21 mouse cellular contexts compared by ENCODE assay signal in genomic region chr11:44405113-44405512, GRCm38 (mm10). TPM values are rescaled to one million over a fixed set of nuclear protein-coding genes. Genes with fewer than 3 reads are reported as not detected.
"Had no signal": no experiment of that assay in that cellular context is flagged by ENCODE, and none has a peak within 500 bp of the region (broad histone marks: within the 10 kb centered on the region; RNA-seq: fewer than 3 reads in every experiment).

No protein-coding gene starts in this region.

- H3K36me3 ChIP-seq: neural tube, embryonic 13.5 days; neural tube, embryonic 15.5 days; stomach, embryonic 15.5 days had no signal

- H3K4me2 ChIP-seq: neural tube, embryonic 13.5 days; neural tube, embryonic 15.5 days; stomach, embryonic 15.5 days had no signal

- H3K9ac ChIP-seq: neural tube, embryonic 13.5 days; neural tube, embryonic 15.5 days; stomach, embryonic 15.5 days had no signal

- H3K4me1 ChIP-seq: stomach, embryonic 15.5 days had no signal

- H3K4me3 ChIP-seq: neural tube, embryonic 13.5 days; neural tube, embryonic 15.5 days; stomach, embryonic 15.5 days had no signal

- H3K27ac ChIP-seq: neural tube, embryonic 13.5 days; neural tube, embryonic 15.5 days; stomach, embryonic 15.5 days; stomach, postnatal 0 days had no signal

- H3K9me3 ChIP-seq: neural tube, embryonic 13.5 days; neural tube, embryonic 15.5 days; stomach, embryonic 15.5 days had no signal

- DNase-seq: retina, postnatal 1 day; right cerebral cortex, adult 18-20 months; right cerebral cortex, postnatal 14 days; right cerebral cortex, postnatal 25 days; right cerebral cortex, postnatal 4 days; spleen, adult 18-20 months; thymus, adult 18-20 months; thymus, adult 2 months; thymus, postnatal 14 days; thymus, postnatal 25 days; thymus, postnatal 36 days had no signal

- H3K27me3 ChIP-seq: neural tube, embryonic 13.5 days; neural tube, embryonic 15.5 days; stomach, embryonic 15.5 days had no signal

RNA-seq across cellular contexts. Expression of gene Il12b, which starts 5.2 kb away (rescaled TPM):
- total RNA-seq: neutrophil, adult 5-6 weeks had no signal
- polyA plus RNA-seq: neural tube, embryonic 13.5 days; neural tube, embryonic 14.5 days; neural tube, embryonic 15.5 days; small intestine, adult 2 months; stomach, embryonic 14.5 days; stomach, embryonic 16.5 days; stomach, postnatal 0 days; testis, adult 2 months had no signal
